Mouse (Mus musculus) lung, postnatal 25 days (tissue): ENCODE results near the gene Naip6.
"Not testable (repeated sequence)": the region's sequence is repeated elsewhere in the genome, so short reads cannot be mapped to it uniquely, and the experiment has no call there.

Source experiments
- DNase-seq: peaks from one replicate; pipeline ENCODE4 v3.0.0; 2022; ENCODE audit warnings: low spot score

Gene Naip6

DNA sequence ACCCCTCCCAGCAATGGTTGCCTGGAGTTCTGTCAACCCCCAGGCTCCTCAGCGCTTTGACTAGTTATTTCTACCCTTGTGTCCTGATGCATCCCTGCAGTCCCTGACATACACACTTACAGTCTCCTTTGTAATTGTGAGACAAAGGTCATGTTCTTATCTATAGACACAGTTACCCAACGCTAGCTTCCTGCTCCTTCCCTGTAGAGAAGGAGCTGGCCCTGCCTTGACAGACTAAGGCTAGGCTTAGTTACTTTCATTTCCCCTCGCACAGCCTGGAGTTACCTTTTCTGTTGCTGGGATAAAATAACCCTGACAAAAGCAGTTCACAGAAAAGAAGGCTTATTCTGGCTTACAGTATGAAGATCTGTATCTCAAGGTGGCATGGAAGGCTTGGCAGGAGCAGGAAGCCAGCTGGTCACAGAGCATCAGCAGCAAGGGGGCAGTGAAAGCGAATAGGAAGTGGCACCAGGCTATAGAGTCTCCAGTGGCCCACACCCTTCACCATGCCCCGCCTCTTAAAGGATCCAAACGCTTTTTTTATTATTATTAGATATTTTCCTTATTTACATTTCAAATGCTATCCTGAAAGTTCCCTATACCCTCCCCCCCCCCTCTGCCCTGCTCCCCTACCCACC is at the start of gene Naip6:
Gene Naip6 (minus strand): TSS at position 419 of the 638 bp plus-strand sequence.
- peak; percentile 3 for DNase-seq

DNA sequence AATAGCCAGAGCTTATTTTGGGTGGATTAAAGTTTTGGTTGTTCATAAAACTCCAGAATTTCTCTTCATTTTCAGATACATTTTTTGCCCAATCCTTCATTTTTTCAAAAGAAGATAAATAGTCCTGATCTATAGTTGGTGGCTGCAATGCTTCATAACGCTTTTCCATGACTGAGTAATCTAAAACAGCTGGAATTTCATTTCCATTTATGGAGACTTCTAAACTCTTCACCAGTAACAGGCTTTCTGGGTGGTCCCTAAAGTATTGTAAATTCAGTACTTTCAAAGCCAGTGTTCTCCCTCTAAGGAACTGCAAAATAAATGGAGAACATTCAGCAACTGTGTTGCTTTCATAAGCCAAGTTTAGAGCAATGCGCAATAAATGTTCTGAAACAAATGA is 34.8 kb upstream of the Naip6 start:
- not testable (repeated sequence) for DNase-seq

DNA sequence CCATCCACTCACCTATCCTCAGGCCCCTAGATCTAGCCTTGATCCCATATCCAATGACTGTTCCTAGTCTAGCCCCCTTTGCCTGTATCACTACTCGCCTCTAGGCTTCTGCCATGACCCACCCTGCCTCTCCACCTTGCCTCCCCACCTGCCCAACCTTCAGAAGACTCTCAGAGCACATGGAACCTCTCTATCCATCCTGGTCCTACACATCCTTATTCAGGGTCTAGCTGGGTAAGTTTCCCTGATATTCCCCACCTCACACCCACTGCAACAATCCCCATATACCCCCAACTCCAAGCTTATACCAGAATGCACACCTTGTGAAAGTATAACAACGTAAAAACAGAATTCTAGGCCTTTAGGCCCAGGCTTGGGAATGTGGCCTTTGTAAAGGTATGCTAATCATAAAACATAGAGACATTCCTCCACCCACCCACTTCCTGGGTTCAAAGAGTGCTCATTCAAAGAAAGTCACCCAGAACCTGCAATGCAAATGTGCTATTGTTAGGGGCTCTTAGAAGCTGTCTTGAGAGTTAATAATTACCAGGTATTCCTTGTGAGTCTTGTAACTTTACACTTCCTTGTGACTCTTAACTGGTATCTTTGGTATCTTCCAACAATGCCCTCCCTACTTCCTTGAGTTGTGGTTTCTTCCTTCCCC is 32.2 kb upstream of the Naip6 start:
- DNase-seq, result not testable (repeated sequence)

DNA sequence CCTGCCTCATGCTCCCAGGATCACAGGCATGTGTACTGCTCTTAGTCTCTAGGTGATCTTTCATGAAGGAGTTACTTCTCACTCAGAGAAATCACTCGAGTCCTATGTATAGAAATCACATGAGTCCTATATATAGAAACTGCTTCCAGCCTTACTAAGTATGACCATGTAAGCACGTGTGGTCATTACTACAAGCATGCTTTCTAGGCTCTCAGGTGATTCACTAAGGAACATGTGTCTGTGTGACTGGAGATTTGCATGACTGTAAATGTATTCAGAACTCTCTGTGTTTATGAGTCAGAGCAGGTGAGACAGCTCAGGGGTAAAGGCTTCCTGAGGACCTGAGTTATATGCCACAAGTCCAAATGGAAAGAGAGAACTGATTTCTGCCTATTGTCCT is 24.3 kb upstream of the Naip6 start:
- DNase-seq, result no peak

DNA sequence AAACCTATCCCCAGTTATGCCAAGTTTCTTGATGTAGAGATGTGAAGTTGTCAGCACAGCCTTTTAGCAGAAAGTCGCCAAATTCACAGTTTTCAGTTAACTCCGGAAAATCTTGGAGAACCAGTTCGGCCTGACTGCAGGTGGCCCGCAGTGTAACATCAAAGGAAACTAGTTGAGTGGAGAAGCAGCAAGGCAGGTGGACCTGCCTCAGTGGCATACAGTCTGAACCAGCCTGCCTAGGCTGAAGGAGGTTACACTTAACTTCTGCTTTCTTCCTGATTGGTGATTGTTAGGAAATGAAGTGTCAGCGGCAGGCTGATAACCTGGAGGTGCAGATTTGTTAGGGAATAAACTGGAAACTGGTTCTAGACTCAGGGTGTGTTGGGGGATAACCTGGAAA is 14.3 kb upstream of the Naip6 start:
- not testable (repeated sequence) for DNase-seq

DNA sequence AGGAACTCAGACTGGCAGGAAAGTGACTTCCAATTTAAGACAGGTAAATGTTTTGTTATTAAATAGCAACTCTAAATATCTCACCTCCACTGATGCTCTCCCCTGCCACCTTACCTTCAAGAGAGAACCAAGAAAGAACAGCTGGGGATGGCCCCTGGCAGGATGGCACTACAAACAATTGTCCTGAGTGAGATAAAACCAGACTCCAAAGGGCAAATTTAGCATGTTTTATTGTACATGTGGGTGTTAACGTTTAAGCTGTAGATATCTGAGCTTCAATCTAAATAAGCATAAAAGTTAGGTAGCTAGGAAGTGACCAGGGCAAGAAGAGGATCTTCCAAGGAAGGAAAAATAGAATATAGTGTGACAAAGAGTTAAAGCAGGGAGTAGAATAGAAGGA is 11.4 kb upstream of the Naip6 start:
- not testable (repeated sequence) for DNase-seq

DNA sequence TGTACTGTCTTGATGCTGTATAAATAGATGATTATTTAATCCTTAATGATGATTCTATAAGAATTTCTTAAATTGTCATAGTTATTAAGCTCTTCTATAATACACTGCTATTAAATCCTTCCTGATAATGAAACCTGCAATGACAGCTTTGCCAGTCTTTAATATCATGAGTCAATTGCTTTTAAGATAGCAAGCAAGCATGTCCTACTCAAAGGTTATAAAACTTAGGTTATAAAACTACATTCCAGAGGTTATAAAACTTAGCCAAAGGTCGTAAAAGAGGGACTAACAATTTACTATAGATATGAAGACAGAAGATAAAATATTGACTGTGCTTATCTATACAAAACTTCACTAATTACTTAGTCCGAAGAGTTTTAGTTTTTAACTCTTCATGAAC is 10.6 kb upstream of the Naip6 start:
- DNase-seq, result not testable (repeated sequence)

DNA sequence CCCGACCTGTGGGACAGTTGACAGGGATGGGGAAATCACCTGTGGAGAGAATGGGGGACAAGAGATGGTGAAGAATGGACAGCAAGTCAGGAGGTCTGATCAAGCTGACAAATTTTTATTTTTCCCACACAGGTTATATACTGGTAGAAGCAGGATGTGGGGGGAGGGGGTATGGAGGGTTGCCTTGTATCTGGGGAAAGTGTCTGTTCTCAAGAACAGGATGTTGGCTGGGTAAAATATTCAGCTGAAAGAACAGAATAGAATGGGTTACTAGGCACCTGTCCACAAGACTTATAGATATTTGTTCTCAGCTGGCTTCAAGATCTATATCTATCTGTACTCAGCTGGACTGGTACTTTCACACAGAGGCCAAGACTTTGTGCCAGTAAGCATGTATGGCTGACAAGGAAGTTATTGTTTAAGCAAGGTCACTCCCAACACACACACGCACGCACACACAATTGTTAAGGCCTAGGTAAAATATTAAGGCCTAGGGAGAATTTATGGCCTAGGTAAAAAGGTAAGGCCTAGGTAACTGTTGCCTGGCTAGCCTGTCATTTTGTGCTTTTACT is 4.9 kb upstream of the Naip6 start:
- DNase-seq, result not testable (repeated sequence)

DNA sequence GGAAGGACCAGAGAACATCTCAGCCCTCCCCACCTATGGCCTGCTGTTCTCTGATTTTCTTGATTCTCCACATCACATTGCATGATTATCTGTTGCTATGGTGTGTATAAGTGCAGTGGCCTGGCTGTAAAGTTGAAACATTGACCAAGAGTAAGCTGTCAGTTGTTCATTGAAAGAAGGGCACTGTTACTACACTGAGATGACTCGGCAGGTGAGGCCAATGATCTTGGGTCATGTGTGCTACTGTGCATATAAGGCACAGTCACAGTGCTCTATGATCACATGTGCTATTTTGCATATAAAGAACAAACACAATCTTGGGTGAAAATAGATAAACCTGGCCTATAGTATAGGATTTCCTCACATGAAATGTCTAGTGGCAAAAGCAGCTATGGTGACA is 32.9 kb downstream of the Naip6 start:
- DNase-seq, result no peak

DNA sequence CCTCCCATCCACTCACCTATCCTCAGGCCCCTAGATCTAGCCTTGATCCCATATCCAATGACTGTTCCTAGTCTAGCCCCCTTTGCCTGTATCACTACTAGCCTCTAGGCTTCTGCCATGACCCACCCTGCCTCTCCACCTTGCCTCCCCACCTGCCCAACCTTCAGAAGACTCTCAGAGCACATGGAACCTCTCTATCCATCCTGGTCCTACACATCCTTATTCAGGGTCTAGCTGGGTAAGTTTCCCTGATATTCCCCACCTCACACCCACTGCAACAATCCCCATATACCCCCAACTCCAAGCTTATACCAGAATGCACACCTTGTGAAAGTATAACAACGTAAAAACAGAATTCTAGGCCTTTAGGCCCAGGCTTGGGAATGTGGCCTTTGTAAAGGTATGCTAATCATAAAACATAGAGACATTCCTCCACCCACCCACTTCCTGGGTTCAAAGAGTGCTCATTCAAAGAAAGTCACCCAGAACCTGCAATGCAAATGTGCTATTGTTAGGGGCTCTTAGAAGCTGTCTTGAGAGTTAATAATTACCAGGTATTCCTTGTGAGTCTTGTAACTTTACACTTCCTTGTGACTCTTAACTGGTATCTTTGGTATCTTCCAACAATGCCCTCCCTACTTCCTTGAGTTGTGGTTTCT is 45.9 kb downstream of the Naip6 start:
- not testable (repeated sequence) for DNase-seq

DNA sequence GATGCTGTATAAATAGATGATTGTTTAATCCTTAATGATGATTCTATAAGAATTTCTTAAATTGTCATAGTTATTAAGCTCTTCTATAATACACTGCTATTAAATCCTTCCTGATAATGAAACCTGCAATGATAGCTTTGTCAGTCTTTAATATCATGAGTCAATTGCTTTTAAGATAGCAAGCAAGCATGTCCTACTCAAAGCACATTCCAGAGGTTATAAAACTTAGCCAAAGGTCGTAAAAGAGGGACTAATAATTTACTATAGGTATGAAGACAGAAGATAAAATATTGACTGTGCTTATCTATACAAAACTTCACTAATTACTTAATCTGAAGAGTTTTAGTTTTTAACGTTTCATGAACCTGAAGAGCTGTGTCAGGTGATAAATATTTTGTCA is 60.5 kb downstream of the Naip6 start:
- not testable (repeated sequence) for DNase-seq

DNA sequence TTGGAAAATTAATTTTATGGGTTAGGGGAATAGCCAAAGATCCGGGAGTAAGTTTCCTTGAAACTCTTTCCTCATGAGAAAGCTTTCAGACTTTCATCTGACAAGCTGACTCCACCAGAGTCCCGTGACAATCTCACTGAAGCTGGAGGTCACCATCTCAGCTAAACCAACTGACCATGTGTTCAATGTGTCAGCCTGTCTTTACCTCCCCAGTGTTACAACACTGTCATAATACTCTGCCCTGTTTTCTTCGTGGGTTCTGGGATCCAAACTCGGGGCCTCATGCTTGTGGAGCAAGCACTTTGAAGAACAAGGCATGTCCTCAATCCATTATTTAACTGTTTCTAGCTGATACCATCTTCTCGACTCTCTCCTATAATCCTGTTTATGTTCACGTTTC is 61.5 kb downstream of the Naip6 start:
- DNase-seq, result not testable (repeated sequence)

DNA sequence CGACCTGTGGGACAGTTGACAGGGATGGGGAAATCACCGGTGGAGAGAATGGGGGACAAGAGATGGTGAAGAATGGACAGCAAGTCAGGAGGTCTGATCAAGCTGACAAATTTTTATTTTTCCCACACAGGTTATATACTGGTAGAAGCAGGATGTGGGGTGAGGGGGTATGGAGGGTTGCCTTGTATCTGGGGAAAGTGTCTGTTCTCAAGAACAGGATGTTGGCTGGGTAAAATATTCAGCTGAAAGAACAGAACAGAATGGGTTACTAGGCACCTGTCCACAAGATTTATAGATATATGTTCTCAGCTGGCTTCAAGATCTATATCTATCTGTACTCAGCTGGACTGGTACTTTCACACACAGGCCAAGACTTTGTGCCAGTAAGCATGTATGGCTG is 65.6 kb downstream of the Naip6 start:
- DNase-seq, result not testable (repeated sequence)

DNA sequence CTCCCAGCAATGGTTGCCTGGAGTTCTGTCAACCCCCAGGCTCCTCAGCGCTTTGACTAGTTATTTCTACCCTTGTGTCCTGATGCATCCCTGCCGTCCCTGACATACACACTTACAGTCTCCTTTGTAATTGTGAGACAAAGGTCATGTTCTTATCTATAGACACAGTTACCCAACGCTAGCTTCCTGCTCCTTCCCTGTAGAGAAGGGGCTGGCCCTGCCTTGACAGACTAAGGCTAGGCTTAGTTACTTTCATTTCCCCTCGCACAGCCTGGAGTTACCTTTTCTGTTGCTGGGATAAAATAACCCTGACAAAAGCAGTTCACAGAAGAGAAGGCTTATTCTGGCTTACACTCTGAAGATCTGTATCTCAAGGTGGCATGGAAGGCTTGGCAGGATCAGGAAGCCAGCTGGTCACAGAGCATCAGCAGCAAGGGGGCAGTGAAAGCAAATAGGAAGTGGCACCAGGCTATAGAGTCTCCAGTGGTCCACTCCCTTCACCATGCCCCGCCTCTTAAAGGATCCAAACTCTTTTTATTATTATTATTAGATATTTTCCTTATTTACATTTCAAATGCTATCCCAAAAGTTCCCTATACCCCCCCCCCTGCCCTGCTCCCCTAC is 70.5 kb downstream of the Naip6 start:
- DNase-seq, result not testable (repeated sequence)

DNA sequence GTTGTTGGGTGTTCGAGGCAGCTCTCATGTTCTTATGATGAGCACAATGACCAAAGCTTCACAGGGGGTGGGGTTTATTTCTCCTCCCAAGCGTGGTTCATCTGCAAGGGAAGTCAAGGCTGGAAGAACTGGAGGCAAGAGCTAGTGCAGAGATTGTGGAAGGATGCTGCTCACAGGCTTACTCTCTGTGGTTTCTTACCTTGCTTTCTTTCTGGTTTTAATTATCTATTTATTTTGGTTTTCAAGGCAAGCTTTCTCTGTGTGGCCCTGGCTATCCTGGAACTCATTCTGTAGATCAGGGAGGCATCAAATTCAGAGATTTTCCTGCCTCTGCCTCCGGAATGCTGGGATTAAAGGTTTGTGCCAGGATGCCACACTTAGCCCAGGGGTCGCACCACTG is 71.3 kb downstream of the Naip6 start, which contains the start of gene Naip5:
Gene Naip5 (minus strand): TSS at position 101 of the 400 bp plus-strand sequence.
- not testable (repeated sequence) for DNase-seq

DNA sequence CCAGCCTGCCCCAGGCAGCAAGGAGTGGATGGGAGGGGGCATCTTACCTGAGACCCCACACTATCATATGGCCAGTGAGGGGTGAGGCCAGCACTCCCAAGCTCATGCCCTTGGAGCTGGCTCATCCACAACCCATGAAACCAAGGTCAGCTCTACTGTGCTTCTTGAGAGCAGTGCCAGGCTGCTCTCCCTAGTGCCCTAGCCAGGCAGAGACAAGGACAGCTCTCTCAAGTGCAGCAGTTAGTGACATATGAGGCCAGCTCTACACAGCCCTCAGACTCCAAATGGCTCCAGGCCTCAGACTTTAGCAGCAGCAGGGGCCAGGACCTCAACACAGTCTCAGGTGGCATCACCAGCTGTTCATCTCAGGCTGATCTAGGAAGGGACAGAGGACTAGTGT is 73.8 kb downstream of the Naip6 start:
- no peak for DNase-seq
